In genomic region chr5:102766311-102767057, GRCm38 (mm10) we compare ENCODE assay signal across 8 mouse cellular contexts.
DNase-seq lines count a peak whose midpoint lies in the region; ATAC-seq and TF ChIP-seq lines count a peak whose summit lies in the region.
"Had no signal": no experiment of that assay in that cellular context is flagged by ENCODE, and none has a peak within 500 bp of the region (broad histone marks: within the 10 kb centered on the region; RNA-seq: fewer than 3 reads in every experiment).

No protein-coding gene starts in this region.

- no peak overlapping the region for H3K9ac ChIP-seq in intestine, postnatal 0 days (ENCODE audit: low read depth, low read length)
- H3K9ac ChIP-seq in intestine, embryonic 15.5 days = no peak overlapping the region

- no peak overlapping the region for H3K27ac ChIP-seq in intestine, postnatal 0 days (ENCODE audit: low read depth, low read length)
- H3K27ac ChIP-seq in intestine, embryonic 15.5 days = no peak overlapping the region

- H3K4me2 ChIP-seq in intestine, postnatal 0 days (replicated peaks; ENCODE audit: low read depth) = no peak overlapping the region
- H3K4me2 ChIP-seq in intestine, embryonic 15.5 days (replicated peaks) = no peak overlapping the region

- ATAC-seq in intestine, postnatal 0 days = no peak
- ATAC-seq in intestine, embryonic 15.5 days = no peak; the same call in 1 of the 2 replicates
- ATAC-seq in erythroid progenitor cell, adult 5-6 weeks (replicated peaks; ENCODE audit: low FRiP score, poor library complexity, severe bottlenecking) = no peak

- no peaks in the 10 kb centered on the region for H3K27me3 ChIP-seq in intestine, postnatal 0 days (replicated peaks; ENCODE audit: control insufficient read depth, insufficient read depth, low read length)
- H3K27me3 ChIP-seq in intestine, embryonic 15.5 days (replicated peaks) = no peaks in the 10 kb centered on the region
- no peaks in the 10 kb centered on the region for H3K27me3 ChIP-seq in E14TG2a.4 (ENCODE audit: insufficient read depth, low read length)
- H3K27me3 ChIP-seq: megakaryocyte, embryonic 14.5 days had no signal

- TF ChIP-seq CTCF in intestine, postnatal 0 days (IDR thresholded peaks at IDR 0.05; ENCODE audit: low read depth) = peak; percentile 80
- peak; percentile 97 for TF ChIP-seq CTCF in E14TG2a.4 (conservative IDR thresholded peaks at IDR 0.05; ENCODE audit: low read length)

- no peak overlapping the region for H3K4me3 ChIP-seq in intestine, postnatal 0 days (ENCODE audit: low read depth, low read length)
- H3K4me3 ChIP-seq in intestine, embryonic 15.5 days (replicated peaks) = no peak overlapping the region
- H3K4me3 ChIP-seq in E14TG2a.4 (replicated peaks; ENCODE audit: low read length) = no peak overlapping the region
- H3K4me3 ChIP-seq: megakaryocyte, embryonic 14.5 days had no signal

- no peaks in the 10 kb centered on the region for H3K36me3 ChIP-seq in intestine, postnatal 0 days (ENCODE audit: control insufficient read depth, insufficient read depth)
- no peaks in the 10 kb centered on the region for H3K36me3 ChIP-seq in intestine, embryonic 15.5 days
- H3K36me3 ChIP-seq in E14TG2a.4 (ENCODE audit: insufficient read depth, low read length) = no peaks in the 10 kb centered on the region

- WGBS in intestine, postnatal 0 days = 87% methylated on average over 6 of the region's 6 CpGs
- 84% methylated on average over 6 of the region's 6 CpGs for WGBS in intestine, embryonic 15.5 days

- H3K4me1 ChIP-seq in intestine, postnatal 0 days (replicated peaks; ENCODE audit: control insufficient read depth, insufficient read depth, low read length) = no peaks in the 10 kb centered on the region
- peaks cover 6% of the 10 kb centered on the region; the same call in 1 of the 2 replicates for H3K4me1 ChIP-seq in intestine, embryonic 15.5 days (replicated peaks)
- no peaks in the 10 kb centered on the region for H3K4me1 ChIP-seq in E14TG2a.4 (replicated peaks; ENCODE audit: low read depth, low read length)
- H3K4me1 ChIP-seq: megakaryocyte, embryonic 14.5 days had no signal

- peak; percentile 29 for DNase-seq in adrenal gland, adult 2 months
- peak; percentile 58 for DNase-seq in induced T-regulatory cell, adult 2 months (ENCODE audit: low read depth)
- peak; percentile 60 for DNase-seq in lung, postnatal 14 days

- H3K9me3 ChIP-seq in intestine, postnatal 0 days (ENCODE audit: control insufficient read depth) = no peaks in the 10 kb centered on the region
- H3K9me3 ChIP-seq in intestine, embryonic 15.5 days = no peaks in the 10 kb centered on the region
- H3K9me3 ChIP-seq in E14TG2a.4 (ENCODE audit: low read length) = no peaks in the 10 kb centered on the region
